Mouse (Mus musculus) hindbrain, embryonic 14.5 days (tissue): ENCODE data around the gene Klhdc1. TPM values are rescaled to one million over a fixed set of nuclear protein-coding genes. Genes with fewer than 3 reads are reported as not detected.
A peak's percentile ranks its signal among the peaks of the same experiment; 100 is the strongest.

ENCODE experiments used
- ATAC-seq: fragments of 200-750 bp; cut with Nextera tagmentation; 2 replicates; pipeline ENCODE4 v1.8.0; 2017; ENCODE audit warnings: moderate number of reproducible peaks, mild to moderate bottlenecking, moderate TSS enrichment, moderate library complexity; ENCODE audit not compliant: low FRiP score
- DNase-seq: peaks from one replicate; pipeline ENCODE4 v3.0.0-alpha.2; 2015; ENCODE audit warnings: low spot score
- H3K27ac ChIP-seq: fragments of 300-500 bp; sonication (generic); 2 replicates; pipeline ENCODE4 v1.5.1; 2014; ENCODE audit warnings: mild to moderate bottlenecking, moderate library complexity
- H3K27me3 ChIP-seq: fragments of 300-500 bp; sonication (generic); 2 replicates; pipeline ENCODE4 v1.6.1; 2014; ENCODE audit warnings: mild to moderate bottlenecking, low read length, mixed read lengths; ENCODE audit not compliant: control insufficient read depth, insufficient read depth
- H3K36me3 ChIP-seq: fragments of 300-500 bp; sonication (generic); replicated peaks from 2 replicates; pipeline ENCODE4 v1.6.1; 2014; ENCODE audit not compliant: control insufficient read depth, insufficient read depth
- H3K4me1 ChIP-seq: fragments of 300-500 bp; sonication (generic); replicated peaks from 2 replicates; pipeline ENCODE4 v1.6.1; 2014; ENCODE audit warnings: antibody characterized with exemption, low read length, mixed read lengths; ENCODE audit not compliant: control insufficient read depth, insufficient read depth
- H3K4me2 ChIP-seq: fragments of 300-500 bp; sonication (generic); replicated peaks from 2 replicates; pipeline ENCODE4 v1.6.1; 2014; ENCODE audit warnings: mild to moderate bottlenecking, moderate library complexity
- H3K4me3 ChIP-seq: fragments of 300-500 bp; sonication (generic); replicated peaks from 2 replicates; pipeline ENCODE4 v1.5.1; 2014; ENCODE audit warnings: mild to moderate bottlenecking, low read length
- H3K9ac ChIP-seq: fragments of 300-500 bp; sonication (generic); 2 replicates; pipeline ENCODE4 v1.6.1; 2014
- H3K9me3 ChIP-seq: fragments of 300-500 bp; sonication (generic); 2 replicates; pipeline ENCODE4 v1.6.1; 2016; ENCODE audit warnings: low read length; ENCODE audit not compliant: control insufficient read depth
- WGBS: fragments of 180-500 bp; shearing (Covaris S2); extraction: QIAGEN DNeasy Blood & Tissue Kit; methylation state at CpG from one replicate; pipeline ENCODE4 v1.1.7; 2014; 5-methylcytosine and 5-hydroxymethylcytosine counted together
- polyA plus RNA-seq: library from polyadenylated mRNA; unstranded; fragments of >200 nt; fragmentation: Nextera tagmentation; extraction: Ambion mirVana; gene quantifications from 2 replicates; pipeline ENCODE4 v1.2.1, GENCODE M21; 2014

The Klhdc1 gene
- polyA plus RNA-seq, 1 experiment from 2014 or later: 13.7 TPM

DNA sequence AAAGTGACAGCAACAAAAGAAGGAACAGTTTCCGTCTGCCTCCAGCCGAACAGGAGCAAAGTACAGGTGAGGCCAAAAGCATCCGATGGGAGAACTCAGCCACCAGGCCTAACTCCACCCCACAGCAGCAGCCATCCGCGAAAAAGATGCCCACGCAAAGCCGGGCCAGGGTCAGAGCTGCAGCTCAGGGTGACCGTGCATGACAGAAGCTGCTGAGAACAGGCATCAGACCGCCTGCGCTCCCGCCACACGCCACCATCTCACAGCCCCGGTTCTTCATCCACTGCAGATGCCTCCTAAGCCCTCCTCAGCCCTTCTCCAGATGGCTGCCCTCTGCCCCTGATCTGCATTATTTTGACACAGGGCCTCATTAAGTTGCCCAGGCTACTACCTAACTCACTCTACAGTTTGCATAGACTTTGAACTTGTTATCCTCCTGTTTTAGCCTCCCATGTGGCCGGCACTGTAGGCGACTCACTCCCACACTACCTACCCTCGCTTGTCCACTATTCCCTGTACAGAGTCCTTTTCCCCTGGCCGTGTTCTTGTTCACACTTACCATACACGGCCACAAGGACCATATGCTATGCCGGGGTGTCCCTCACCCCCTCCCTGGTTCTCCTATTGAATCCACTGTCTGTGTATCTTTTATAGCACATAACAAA, 20.2 kb upstream of the Klhdc1 start:
- no peaks in the 10 kb centered on the region for H3K4me1 ChIP-seq
- no peaks in the 10 kb centered on the region for H3K36me3 ChIP-seq
- H3K9me3 ChIP-seq: no peaks in the 10 kb centered on the region
- H3K4me3 ChIP-seq: no peak overlapping the region
- no peak for DNase-seq
- H3K9ac ChIP-seq: no peak overlapping the region
- ATAC-seq: no peak
- no peak overlapping the region for H3K4me2 ChIP-seq
- no peaks in the 10 kb centered on the region for H3K27me3 ChIP-seq
- WGBS: 90% methylated on average over 19 of the region's 19 CpGs
- H3K27ac ChIP-seq: no peak overlapping the region

DNA sequence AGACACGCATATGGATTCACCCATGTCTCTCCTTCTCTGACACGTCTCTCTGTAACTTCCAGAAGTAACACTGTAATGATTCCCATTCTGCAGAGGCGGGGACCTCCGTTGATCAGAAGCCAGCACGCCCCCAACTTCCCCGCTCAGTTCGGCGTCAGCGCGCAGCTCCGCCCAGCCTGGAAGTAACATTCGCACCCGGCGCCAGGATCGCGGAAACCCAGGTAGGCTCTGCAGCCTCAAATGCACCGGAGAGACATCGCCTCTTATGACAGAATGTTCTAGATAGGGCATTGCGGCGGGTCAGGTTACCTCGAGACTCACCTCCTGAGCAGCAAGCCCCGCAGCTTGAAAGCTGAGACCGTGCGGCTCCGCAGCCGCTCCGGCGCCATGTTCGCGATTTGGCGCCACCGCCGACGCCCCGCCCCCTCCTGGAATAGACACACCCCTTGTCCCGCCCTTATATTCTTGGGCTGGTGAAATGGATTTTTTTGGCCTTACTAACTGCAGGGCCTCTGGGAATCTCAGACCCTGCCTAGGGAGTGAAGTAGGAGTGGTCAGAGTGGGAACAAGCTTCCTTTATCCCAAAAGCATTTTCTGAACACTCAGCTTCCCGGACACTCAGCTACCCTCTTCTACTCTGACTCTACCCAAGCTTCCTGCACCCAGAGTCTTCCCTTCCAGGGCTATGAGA, 13.1 kb upstream of the Klhdc1 start, which contains the start of gene Pole2:
Gene Pole2, minus strand, starts transcription at position 420 of the 691 bp plus-strand sequence.
- peak within 1 kb of the TSS; percentile 54 for H3K4me2 ChIP-seq
- no peaks in the 10 kb centered on the region for H3K36me3 ChIP-seq
- no peaks in the 10 kb centered on the region for H3K9me3 ChIP-seq
- peak within 1 kb of the TSS; percentile 45 for H3K4me3 ChIP-seq
- no peaks in the 10 kb centered on the region for H3K4me1 ChIP-seq
- WGBS: 0% methylated on average over 37 of the region's 37 CpGs
- ATAC-seq (peak; percentile 96), DNase-seq (peak; percentile 74)
- peak within 1 kb of the TSS; percentile 43 for H3K9ac ChIP-seq
- no peaks in the 10 kb centered on the region for H3K27me3 ChIP-seq
- H3K27ac ChIP-seq: peak within 1 kb of the TSS; percentile 52

DNA sequence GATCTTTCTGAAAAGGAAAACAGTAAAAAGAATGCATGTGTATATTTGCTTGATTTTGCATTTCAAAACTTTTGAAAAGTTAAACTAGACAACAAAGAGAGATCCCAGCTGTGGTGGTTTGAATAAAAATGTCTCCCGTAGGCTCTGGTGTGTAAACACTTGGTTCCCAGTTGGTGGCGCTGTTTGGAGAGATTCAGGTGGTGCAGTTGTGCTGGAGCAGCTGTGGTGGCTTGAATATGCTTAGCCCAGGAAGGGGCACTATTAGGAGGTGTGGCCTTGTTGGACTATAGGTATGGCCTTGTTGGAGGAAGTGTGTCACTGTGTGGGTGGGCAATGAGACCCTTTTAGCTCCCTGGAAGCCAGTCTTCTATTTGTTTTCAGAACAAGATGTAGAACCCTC, 11.7 kb upstream of the Klhdc1 start:
- Histone ChIP-seq H3K4me1 (no peaks in the 10 kb centered on the region), H3K27ac (no peak overlapping the region), H3K9me3 (no peaks in the 10 kb centered on the region), H3K36me3 (no peaks in the 10 kb centered on the region), H3K9ac (no peak overlapping the region), H3K27me3 (no peaks in the 10 kb centered on the region), H3K4me2 (no peak overlapping the region), H3K4me3 (no peak overlapping the region)
- DNase-seq (no peak), ATAC-seq (no peak)
- WGBS: 68% methylated on average over 2 of the region's 2 CpGs

DNA sequence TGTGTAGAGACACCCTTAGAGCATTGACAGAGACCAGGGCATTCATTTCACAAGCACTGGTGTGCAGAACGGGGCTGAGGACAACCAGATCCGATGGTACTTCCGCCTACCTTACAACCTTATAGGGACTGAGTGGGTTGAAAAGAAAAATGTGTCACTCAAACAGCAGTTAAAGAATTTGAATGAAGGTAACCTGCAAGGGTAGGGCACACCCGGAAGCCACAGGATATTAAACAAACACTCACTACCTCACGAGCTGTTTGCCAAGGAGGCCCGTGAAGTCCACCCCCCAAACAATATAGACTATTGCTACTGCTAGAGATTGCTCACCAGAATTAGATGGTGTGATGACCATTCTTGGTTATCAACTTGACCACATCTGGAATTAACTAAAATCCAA, 5.2 kb upstream of the Klhdc1 start:
- 95% methylated on average over 6 of the region's 6 CpGs for WGBS
- no peak for DNase-seq
- no peak for ATAC-seq
- Histone ChIP-seq H3K27me3 (no peaks in the 10 kb centered on the region), H3K4me2 (no peak overlapping the region), H3K4me3 (no peak overlapping the region), H3K4me1 (no peaks in the 10 kb centered on the region), H3K27ac (no peak overlapping the region), H3K9me3 (no peaks in the 10 kb centered on the region), H3K36me3 (no peaks in the 10 kb centered on the region), H3K9ac (no peak overlapping the region)

DNA sequence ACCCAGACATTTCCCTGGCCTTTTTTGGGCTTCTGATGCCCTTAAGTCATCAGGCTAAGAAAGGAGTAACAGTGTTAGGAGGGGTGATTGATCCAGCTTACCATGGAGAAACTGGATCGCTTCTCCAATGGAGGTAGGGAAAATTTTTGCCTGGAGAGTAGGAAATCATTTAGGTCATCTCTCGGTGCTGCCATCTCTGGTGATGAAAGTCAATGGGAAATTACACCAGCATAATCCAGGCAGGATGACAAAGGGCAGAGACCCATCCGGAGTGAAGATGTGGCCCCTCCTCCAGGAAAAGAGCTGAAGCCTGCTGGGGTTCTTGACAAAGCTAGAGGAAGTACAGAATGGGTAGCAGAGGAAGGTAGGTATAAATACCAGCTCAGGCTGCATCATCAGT, 2.7 kb upstream of the Klhdc1 start:
- no peak overlapping the region for H3K4me2 ChIP-seq
- WGBS: 38% methylated on average over 3 of the region's 3 CpGs
- H3K27me3 ChIP-seq: no peaks in the 10 kb centered on the region
- no peak overlapping the region for H3K4me3 ChIP-seq
- no peaks in the 10 kb centered on the region for H3K9me3 ChIP-seq
- ATAC-seq (no peak), DNase-seq (no peak)
- H3K4me1 ChIP-seq: no peaks in the 10 kb centered on the region
- H3K9ac ChIP-seq: no peak overlapping the region
- no peak overlapping the region for H3K27ac ChIP-seq
- no peaks in the 10 kb centered on the region for H3K36me3 ChIP-seq

DNA sequence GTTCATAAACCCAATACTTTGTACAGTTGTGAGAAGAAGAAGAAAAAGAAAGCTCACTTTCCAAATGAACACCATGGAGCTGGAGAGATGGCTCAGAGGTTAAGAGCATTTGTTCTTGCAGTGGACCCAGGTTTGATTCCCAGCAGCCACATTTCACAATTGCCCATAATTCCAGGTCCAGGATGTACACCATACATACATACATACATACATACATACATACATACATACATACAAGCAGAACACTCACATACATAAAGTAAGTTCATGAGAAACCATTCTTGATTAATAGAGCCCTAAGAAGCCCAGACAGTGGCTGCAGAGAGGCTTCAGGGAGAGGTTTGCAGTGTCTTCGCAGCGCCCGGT, 412 bp downstream of the Klhdc1 start:
- Histone ChIP-seq H3K36me3 (no peaks in the 10 kb centered on the region), H3K4me1 (no peaks in the 10 kb centered on the region), H3K9ac (peak overlapping the region; percentile 84), H3K9me3 (no peaks in the 10 kb centered on the region), H3K27me3 (no peaks in the 10 kb centered on the region), H3K4me2 (peak overlapping the region; percentile 65), H3K4me3 (peak overlapping the region; percentile 83), H3K27ac (peak overlapping the region; percentile 78)
- DNase-seq: peak; percentile 24
- 5% methylated on average over 3 of the region's 3 CpGs for WGBS
- no peak for ATAC-seq

DNA sequence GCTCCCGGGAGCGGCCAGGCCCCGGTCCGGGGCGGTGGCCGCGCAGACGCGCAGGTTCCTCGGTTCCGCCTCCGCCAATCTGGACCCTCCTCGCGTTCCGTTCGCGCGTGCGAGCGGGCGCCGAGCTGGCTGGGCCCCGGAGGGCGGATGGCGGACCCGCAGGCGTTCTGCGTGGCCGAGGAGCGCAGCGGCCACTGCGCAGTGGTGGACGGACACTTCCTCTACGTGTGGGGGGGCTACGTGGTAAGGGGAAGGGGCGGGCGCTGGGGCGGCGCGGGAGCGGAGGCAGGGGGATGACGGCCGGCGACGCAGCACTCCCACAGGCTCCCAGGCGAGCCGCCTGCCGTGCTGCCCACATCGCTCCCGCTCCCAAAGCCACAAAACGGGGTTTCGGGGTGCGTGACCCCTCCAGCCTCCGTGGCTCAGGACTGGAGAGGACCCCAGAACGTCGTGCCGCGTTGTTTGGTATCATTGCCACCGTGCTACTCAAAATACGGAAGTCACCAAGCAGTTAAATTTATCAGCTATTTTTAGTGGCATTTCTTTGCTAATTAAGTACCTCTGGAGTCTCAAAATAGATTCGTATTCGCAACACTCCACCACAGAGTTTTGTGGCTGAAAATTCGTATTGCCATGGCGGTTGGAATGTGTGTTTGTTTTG, 925 bp downstream of the Klhdc1 start:
- DNase-seq (peak; percentile 73), ATAC-seq (peak; percentile 95)
- WGBS: under 1% methylated on average over 52 of the region's 64 CpGs
- Histone ChIP-seq H3K27me3 (no peaks in the 10 kb centered on the region), H3K4me3 (peak overlapping the region; percentile 83), H3K4me1 (no peaks in the 10 kb centered on the region), H3K27ac (peak overlapping the region; percentile 78), H3K9me3 (no peaks in the 10 kb centered on the region), H3K36me3 (no peaks in the 10 kb centered on the region), H3K9ac (peak overlapping the region; percentile 84), H3K4me2 (peak overlapping the region; percentile 65)

DNA sequence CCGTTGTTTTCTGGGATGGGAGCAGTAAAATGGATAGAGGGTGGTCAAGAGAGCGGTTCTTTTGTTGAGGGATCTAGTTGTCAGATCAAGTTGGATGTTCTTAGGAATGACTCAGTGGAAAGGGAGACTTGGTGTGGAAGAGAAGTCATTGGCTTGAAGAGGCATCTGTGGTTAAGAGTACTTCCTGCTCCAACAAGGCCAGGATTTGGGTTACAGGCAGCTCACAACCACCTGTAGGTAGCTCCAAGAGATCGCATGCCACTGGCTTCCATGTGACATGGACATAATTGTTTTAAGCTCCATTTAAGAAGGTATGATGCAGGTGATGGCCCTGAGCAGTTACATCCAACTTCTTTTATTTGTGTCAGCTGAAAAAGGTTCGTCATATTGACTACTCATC, 8.8 kb downstream of the Klhdc1 start:
- 90% methylated on average over 4 of the region's 4 CpGs for WGBS
- Histone ChIP-seq H3K4me2 (no peak overlapping the region), H3K27ac (no peak overlapping the region), H3K4me1 (no peaks in the 10 kb centered on the region), H3K36me3 (no peaks in the 10 kb centered on the region), H3K9me3 (no peaks in the 10 kb centered on the region), H3K27me3 (no peaks in the 10 kb centered on the region), H3K9ac (no peak overlapping the region), H3K4me3 (no peak overlapping the region)
- no peak for ATAC-seq
- no peak for DNase-seq

DNA sequence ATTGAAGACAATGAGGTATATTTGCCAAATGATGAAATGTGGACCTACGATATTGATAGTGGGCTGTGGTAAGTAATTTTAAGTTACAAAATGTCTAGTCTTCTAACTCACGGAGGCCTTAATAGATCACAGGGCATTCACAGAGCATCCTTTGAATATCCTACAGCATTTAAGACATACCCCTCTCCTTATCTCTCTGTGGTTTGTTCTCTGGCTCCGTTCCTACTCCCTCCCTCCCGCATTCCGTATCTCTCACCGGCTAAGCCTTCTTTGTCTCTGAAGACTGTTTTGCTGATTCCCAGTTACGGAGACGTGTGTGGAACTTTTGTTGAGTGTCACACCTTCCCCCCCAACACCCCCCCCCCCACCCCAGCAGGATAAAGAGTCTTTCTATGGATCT, 9.8 kb downstream of the Klhdc1 start:
- H3K9ac ChIP-seq: no peak overlapping the region
- H3K27ac ChIP-seq: no peak overlapping the region
- no peaks in the 10 kb centered on the region for H3K4me1 ChIP-seq
- no peak for DNase-seq
- ATAC-seq: no peak
- WGBS: 81% methylated on average over 8 of the region's 8 CpGs
- H3K4me3 ChIP-seq: no peak overlapping the region
- H3K4me2 ChIP-seq: no peak overlapping the region
- H3K36me3 ChIP-seq: no peaks in the 10 kb centered on the region
- H3K9me3 ChIP-seq: no peaks in the 10 kb centered on the region
- H3K27me3 ChIP-seq: no peaks in the 10 kb centered on the region
